Mouse (Mus musculus): ENCODE data around the gene Gm973.

Gene Gm973

DNA sequence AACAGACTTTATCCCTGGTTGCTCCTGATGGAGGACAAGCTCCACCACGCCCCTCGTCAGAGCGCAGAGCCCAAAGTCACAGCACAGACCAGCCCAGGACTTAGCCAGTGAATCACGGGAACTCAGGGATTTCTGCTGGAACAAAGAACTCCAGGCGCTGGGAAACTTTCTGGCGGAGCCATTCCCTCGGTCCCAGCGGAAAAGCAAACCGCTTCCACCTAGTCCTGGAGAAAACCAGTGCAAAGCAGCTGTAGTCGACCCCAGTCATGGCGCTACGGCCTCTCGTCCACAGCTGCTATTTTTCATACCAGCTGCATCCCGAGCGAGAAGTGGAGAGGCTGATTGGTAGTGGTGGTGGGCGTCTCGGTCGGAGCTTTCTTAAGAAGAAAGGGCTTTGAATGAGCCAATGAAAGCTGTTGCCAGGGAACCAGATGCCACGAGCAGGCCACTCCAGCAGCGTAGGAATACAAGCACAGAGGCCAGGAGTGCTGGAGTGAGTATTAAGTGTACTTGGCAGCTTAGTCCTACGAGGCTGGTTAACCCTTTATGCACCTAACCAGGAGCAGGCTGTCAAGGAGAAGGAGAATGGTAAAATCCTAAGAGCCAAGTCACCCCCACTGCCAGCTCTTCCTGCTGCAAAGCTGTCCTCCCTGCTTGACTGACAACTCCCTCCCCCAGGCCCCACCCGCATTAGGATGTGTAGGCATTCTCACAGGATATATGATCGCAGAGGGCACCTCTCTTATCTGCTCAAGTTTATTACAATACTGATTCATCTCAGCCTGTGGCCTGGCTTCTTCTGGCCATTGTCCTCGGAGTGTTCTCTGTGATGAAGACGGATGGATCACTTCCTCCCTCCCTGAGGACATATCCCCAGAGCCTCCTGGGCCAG, at the start of gene Gm973:
Gm973 (plus strand) TSS at position 239 of the 892 bp plus-strand sequence.
- peak; percentile 20 to 38 for DNase-seq (ENCODE audit: low spot score in 2 of 2)

DNA sequence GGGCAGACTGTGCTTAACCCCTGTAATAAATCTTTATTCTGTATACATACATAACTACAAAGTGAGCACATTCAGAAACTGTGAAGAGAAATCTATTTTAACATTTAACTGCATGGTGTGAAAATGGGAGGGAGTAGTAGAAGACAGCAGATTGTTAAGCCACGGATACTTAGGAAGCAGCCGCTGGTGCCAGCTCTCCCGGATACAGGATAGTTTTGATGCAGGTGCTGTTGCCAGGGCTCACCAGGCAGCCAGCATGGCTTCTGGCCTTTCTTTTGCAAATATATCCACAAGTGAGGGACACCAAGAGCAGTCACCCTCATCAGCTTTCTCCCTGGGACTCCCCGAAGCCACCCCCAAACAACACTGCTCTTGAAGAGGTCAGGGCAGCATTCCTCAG, 46.9 kb upstream of the Gm973 start:
- no peak for DNase-seq (ENCODE audit: low spot score in 2 of 2)

DNA sequence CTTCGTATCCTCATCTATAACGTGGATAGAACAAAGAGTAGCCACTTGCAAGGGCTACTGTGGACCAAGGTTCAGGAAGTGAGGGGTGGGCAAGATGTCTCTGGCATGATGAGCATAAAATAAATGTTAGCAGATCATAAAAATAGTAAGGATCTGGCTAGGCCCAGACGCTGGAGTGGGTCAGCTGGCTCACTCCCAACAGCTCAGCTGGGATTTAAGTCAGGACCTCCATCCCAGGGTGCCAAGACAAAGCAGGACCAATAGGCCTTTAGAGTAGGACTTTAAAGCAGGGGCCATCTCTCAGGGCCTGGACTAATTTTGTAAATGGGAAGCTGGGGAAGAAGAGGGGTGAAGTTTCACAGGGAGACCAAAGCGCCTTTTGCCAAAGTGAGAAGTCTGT, 45.3 kb upstream of the Gm973 start:
- no peak for DNase-seq (ENCODE audit: low spot score in 2 of 2)

DNA sequence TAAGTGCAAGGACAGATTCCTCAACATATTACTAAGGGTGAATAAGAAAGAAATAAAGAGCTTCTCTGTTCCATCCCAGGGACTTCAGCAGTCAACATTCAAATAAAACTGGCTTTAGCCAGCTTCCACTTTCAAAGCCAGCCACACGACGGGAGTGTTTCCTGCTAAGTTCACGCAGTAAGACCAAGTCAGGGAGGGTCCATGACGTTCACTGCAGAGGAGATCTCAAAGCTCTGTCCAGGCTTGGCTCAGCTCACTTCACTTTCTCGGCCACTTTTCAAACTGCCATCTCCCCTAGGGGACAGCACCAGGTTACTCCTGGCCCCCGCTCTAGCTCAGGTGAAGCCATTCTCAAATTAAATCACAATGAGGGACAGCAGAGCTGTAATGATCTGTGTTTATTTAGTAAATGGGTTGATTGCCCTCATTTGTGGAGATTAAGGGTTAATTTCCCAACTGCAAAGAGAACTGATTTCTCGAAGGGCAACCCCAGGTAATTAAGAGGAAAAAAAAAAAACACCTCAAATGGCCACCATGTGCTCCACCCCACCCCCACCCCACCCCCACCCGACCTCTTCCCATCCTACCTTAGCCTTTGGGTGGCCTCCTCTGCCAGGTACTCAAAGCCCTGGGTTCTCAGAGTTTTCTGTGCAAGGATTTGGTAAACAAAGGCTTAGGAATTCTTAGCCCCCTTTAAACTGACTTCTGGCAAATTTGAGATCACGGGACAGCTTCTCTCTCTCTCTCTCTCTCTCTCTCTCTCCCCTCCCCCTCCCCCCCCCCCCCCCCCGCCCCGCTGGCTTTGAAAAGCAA, 43.5 kb upstream of the Gm973 start:
- no peak for DNase-seq (ENCODE audit: low spot score in 2 of 2)

DNA sequence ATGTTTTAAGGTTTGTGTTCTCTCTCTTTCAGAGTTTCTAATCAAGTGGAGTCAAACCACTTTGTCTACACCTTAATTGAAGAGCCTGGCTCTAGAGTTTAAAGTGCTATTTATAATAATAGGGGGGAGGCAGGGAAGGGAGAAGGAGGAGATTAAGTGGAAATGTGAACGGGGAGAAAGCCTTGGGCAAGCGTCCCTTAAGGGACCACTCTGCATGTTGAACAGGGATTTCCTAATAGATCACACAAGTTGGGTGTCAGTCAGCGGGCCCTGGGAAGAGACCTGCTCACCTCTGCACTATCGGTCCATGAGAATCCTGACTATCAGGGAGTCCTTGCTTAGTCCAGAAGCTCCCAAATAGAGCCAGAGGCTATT, 42.9 kb upstream of the Gm973 start:
- DNase-seq (ENCODE audit: low spot score in 2 of 2): no peak

DNA sequence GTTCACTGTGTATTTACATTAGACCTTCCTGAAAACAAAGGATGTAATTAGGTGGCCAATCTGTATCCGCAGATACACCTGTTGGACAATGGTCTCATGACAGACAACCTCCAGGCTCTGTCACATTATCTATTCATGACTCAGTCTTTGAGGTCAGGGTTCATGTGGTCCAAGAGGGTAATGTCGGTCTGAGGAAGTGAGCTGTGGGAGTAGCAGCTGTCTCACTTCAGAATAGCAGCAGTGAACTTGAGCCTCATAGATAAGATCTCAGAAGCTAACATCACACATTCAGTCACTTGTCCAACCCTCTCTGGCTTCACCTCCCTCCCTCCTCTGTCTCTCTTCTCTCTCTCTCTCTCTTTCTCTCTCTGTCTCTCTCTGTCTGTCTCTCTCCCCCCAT, 40.4 kb upstream of the Gm973 start:
- DNase-seq (ENCODE audit: low spot score in 2 of 2): no peak

DNA sequence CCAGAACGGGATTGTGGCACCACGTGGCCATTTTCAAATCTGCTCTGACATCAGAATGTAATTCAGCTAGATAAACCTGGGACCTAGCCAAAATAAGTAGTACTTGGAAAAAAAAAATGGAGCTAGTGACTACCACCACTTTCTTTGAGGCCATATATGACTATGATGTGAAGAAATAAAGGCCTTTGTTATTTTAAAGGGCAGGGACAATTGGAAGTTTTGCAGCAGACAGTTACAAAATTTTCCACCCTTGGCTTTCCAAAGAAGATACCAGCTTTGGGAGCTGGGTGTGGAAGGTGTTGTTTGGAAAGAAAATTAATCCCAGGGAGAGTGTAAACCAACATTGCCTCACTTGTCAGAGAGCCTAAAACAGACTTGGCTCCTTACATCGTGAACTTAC, 37.2 kb upstream of the Gm973 start:
- DNase-seq (ENCODE audit: low spot score in 2 of 2): no peak

DNA sequence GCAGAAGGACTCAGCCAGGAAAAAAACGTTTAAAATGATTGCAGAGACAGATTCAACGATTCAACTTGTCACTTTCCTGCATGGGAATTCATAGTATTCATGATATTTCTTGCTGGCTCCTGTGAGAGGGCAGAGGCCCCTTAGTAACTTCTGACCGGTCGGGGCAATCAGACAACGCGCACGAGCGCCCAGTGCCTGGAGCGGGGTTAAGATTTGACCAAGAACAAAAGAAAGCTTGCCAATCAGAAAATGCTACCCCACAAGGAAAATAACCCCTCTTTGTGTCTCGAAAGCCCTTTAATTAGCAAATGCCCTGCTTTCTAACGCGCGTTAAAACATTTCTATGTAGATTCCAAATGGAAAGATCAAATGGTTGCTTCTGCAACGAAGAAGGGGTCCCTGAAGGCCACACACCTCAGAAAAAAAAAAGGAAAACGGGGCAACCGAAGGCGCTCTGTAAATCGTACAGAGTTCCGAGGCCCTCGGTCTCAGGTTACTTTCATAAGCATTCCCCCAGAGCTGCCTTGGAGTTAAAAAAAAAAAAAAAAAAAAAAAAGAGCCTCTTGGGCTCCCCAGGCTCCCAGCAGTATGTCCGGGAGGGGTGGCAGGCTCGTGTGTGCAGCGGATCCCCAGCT, 35.1 kb upstream of the Gm973 start:
- DNase-seq (ENCODE audit: low spot score in 2 of 2): no peak

DNA sequence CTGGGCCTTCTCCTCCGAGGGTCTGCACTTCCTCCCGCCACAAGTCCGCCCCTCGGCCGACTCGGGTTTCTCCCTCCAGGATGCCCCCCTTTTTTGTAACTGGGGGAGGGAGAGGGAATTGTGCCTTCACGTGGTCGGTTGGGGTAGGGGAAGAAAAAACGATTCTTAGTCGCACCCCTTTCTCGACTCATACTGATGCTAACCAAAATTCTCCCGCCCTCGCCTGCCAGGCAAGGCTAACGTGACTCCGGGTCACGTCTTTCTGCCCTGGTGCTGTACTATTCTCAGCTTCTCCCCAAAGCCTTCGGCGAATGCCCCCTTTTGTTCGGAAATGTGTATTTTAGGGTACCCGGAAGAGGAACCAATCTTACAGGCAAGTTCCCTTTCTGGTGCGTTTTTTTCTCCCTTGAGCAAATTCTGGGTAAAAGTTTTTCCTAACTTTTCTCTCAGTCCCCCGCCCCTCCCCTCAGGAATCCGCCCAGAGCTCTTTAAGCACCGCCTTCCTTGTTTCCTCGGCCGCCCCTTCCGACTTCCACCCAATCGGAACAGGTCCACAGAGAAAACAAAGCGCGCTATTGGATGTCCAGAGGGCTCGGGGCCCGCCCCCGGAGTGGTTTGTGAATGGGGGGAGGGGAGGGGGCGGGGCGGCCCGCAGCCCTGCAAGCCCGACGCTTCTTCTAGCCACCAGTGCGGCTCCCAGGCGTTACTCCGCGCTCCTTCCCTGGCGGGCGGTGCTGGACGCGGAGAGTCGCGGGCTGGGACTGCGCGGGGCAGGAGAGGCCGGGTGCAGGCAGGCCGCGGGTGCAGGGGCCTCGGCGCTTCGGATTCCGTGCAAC, 34.4 kb upstream of the Gm973 start:
- peak; percentile 89 to 95 for DNase-seq (ENCODE audit: low spot score in 2 of 2)

DNA sequence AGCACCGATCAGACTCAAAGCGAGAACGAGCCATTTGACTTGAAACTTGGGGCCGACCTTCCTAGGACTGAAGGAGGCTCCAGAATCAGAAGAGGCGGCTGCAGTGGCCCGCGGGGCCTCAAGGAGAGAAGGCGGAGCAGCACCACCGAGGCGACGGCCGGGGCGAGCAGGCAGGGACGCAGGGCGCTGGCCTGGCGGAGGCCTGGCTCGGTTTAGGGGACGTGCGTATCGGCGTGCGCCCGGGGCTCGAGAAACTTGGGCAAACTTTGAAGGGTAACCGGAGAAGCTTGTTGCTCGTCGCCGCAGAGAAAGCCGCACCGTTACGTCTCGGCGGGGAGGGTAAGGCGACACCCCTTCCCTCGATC, 33.8 kb upstream of the Gm973 start, which contains the start of gene Fzd7:
Fzd7 (plus strand) TSS at position 94 of the 365 bp plus-strand sequence.
- DNase-seq (ENCODE audit: low spot score in 2 of 2): no peak

DNA sequence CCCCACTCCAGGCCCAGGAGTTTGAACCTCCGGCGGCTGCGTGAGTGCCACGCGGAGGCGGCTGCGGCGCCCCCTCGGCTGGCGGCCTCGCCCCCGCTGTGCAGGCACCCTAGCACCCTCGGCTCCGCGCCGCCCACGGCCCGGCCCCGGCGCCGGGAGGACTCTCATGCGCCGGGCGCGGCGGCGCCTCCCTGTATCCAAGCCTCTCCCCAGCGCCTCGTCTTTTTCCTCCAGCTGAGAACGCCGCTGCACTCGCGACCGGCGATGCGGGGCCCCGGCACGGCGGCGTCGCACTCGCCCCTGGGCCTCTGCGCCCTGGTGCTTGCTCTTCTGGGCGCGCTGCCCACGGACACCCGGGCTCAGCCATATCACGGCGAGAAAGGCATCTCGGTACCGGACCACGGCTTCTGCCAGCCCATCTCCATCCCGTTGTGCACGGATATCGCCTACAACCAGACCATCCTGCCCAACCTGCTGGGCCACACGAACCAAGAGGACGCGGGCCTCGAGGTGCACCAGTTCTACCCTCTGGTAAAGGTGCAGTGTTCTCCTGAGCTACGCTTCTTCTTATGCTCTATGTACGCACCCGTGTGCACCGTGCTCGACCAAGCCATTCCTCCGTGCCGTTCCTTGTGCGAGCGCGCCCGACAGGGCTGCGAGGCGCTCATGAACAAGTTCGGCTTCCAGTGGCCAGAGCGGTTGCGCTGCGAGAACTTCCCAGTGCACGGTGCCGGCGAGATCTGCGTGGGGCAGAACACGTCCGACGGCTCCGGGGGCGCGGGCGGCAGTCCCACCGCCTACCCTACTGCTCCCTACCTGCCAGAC, 33.2 kb upstream of the Gm973 start:
- peak; percentile 38 to 39 for DNase-seq (ENCODE audit: low spot score in 2 of 2)

DNA sequence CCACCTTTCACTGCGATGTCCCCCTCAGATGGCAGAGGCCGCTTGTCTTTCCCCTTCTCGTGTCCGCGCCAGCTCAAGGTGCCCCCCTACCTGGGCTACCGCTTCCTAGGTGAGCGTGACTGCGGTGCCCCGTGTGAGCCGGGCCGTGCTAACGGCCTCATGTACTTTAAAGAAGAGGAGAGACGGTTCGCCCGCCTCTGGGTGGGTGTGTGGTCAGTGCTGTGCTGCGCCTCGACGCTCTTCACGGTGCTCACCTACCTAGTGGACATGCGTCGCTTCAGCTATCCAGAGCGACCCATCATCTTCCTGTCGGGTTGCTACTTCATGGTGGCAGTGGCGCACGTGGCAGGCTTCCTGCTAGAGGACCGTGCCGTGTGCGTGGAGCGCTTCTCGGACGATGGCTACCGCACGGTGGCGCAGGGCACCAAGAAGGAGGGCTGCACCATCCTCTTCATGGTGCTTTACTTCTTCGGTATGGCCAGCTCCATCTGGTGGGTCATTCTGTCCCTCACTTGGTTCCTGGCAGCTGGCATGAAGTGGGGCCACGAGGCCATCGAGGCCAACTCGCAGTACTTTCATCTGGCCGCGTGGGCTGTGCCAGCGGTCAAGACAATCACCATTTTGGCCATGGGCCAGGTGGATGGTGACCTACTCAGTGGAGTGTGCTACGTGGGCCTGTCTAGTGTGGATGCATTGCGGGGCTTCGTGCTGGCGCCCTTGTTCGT, 32.4 kb upstream of the Gm973 start:
- DNase-seq (ENCODE audit: low spot score in 2 of 2): peak; percentile 77 to 81

DNA sequence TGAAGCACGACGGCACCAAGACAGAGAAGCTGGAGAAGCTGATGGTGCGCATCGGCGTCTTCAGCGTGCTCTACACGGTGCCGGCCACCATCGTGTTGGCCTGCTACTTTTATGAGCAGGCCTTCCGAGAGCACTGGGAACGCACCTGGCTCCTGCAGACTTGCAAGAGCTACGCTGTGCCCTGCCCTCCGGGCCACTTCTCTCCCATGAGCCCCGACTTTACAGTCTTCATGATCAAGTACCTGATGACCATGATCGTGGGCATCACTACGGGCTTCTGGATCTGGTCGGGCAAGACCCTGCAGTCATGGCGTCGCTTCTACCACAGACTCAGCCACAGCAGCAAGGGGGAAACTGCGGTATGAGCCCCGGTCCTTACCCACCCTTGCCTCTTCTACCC, 31.8 kb upstream of the Gm973 start:
- no peak for DNase-seq (ENCODE audit: low spot score in 2 of 2)

DNA sequence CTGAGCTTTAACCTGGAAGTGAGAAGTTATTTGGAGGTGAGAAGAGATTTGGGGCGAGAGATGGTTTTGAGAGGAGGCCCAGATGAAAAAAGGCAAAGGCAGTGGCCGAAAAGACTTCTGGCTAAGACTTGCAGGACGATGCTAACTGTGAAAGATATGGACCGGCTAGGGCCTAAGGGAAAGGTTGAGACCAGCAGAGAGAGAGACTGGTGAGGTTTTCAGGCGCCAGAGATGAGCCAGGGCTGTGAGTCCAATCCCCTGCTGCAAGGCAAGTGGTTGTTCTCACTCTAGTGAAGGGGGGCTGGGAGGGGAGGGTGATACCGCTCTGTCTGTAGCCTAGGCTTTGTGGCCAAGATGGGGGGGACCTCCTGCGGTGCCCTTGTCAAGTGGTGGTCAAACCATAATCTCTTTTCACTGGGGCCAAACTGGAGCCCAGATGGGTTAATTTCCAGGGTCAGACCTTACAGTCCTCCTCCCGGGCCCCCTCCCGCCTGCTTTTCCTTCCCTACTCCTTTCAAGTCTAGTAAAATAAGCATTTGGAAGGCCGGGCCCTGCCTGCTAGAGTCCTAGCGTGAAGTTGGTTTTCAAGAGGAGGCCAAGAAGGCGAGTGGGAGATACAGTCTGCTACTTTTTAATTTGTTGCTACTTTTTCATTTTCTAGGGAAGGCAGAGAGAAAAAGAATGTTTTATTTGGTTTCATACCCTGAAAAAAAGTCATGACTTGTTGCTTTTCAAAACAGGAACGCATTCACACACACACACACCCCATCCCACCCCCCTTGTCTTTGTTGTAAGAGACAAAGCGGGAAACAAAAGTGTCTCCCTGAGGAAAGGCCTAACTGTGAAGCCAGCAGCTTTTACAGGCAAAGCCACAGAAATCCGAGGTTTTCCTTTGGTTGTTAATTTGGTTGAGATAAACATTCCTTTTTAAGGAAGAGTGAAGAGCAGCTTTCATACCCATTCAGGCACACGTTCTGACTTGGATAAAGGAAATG, 31.0 kb upstream of the Gm973 start:
- peak in 1 of 2 experiments; percentile 10 for DNase-seq (ENCODE audit: low spot score in 2 of 2)

DNA sequence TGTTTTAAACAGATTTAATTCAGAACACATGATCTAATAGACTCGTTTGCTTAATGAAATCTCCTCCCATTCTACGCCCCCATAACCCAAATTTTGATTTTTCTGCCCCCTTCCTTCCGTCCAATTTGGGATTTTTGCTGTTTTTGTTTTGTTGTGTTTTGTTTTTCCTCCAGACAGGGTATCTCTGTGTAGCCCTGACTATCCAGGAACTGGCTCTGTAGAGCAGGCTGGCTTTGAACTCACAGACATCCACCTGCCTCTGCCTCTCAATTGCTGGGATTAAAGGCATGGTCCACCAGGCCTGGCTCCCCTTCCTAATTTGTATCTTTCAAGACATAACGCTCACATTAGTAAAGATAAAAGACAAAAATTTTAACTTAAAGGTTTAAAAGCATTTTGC, 30.3 kb upstream of the Gm973 start:
- DNase-seq (ENCODE audit: low spot score in 2 of 2): no peak

DNA sequence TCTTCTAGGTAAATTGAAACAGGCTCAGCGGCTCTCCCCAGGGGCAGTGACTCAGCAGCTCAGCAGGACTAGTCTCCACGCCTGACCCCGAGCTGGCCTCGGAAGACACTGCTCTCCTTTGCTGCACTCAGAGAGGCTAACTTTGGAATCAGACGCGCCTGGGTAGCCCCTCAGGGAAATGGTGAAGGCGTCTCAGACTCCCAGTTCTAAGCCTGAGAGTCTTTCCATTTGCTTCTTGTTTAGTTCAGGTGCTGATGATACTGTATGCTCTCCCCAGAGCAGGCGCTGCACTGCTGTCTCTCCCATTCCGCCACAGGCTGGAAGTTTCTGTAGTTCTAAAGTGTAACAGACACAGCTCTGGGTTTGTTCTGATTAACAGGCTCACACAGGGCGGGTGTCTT, 28.4 kb upstream of the Gm973 start:
- peak; percentile 39 to 67 for DNase-seq (ENCODE audit: low spot score in 2 of 2)

DNA sequence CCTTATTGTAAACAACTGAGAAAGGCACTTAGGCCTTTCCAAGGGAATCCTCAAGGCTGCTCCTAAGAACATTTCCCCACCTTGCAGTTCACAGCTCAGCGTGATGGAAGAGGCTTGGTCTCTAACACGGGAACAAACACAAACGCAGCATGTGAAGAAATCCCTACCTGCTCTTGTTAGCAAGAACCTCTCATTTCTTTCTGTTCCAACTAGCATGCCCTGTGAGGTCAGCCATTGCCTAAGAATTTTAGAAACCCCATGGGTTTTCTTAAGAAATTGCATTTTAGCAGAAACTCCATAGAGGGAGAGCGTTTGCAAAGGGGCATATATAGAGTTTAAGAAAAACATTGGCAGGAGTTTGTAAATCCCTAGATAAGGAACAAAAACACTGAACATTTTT, 27.6 kb upstream of the Gm973 start:
- DNase-seq (ENCODE audit: low spot score in 2 of 2): no peak

DNA sequence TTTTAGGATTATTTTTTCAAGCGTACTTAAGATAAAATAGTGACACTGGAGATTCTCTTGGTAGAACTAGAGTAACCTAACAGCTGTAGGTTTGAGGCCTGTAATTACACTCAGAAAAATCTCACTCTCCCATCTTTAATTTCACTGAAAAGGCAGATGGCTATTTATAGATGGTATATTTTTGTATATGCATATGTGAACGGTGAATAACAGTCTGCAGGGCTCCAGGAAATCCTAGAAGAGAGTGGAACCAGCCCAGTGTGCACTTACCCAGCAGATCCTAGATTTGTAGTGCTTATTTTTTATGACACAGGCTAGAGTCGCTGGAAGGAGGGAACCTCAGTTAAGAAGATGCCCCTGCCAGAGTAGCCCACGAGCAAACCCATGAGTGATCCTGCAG, 27.1 kb upstream of the Gm973 start:
- DNase-seq (ENCODE audit: low spot score in 2 of 2): no peak

DNA sequence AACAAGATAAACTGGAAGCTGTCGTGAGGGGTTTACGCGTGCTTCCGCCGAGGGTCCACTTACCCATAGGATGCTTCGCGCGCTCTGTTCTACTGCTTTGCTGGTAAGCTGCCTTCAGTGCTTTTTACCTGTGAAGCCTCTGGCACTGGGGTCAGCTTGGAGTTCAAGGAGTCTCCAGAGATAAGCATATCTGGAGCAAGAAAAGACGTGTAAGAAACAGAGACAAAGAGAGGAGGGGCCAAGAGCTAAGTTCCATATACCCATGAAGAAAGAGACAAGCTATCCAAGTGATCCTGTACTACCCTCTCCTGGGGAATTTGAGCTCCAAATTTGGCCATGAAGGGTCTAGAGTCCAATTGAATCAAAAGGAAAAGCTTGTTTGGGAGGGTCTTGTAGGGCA, 24.5 kb upstream of the Gm973 start:
- DNase-seq (ENCODE audit: low spot score in 2 of 2): no peak
